Mouse (Mus musculus) cortical plate, adult 2 months (tissue): ENCODE results near the gene Rasip1. TPM values are rescaled to one million over a fixed set of nuclear protein-coding genes. Genes with fewer than 3 reads are reported as not detected.

Source experiments
- H3K27ac ChIP-seq: fragments of 200-500 bp; 2 replicates; pipeline ENCODE4 v1.5.1; 2012; ENCODE audit warnings: low read length, control low read depth, inconsistent platforms; ENCODE audit not compliant: insufficient read depth
- H3K4me1 ChIP-seq: fragments of 200-500 bp; 2 replicates; pipeline ENCODE4 v1.6.1; 2011; ENCODE audit warnings: low read length; ENCODE audit not compliant: control insufficient read depth, insufficient read depth
- H3K4me3 ChIP-seq: fragments of 200-500 bp; 2 replicates; pipeline ENCODE4 v1.5.1; 2011; ENCODE audit warnings: mild to moderate bottlenecking, low read length, control low read depth; ENCODE audit not compliant: insufficient read depth
- CTCF ChIP-seq: fragments of 200-500 bp; IDR thresholded peaks from 2 replicates; pipeline ENCODE4 v1.5.1; 2011; ENCODE audit warnings: mild to moderate bottlenecking, control low read depth, low read length; ENCODE audit not compliant: insufficient read depth; ENCODE audit errors: extremely low read depth
- POLR2A ChIP-seq: fragments of 200-500 bp; IDR thresholded peaks from 2 replicates; pipeline ENCODE4 v1.6.1; 2011; ENCODE audit warnings: mild to moderate bottlenecking, low read length, control low read depth; ENCODE audit not compliant: insufficient read depth; ENCODE audit errors: extremely low read depth
- polyA plus RNA-seq: library from polyadenylated mRNA; depleted of rRNA; stranded (reverse); fragments of >200 nt; gene quantifications from 2 replicates; pipeline ENCODE4 v1.2.3, GENCODE M21; 2012; rRNA removed

Rasip1 gene
- 6.9 and 7.8 TPM in 2 replicates for polyA plus RNA-seq

- H3K27ac ChIP-seq, result peak within 1 kb of the TSS; percentile 42
- peak within 1 kb of the TSS; percentile 34 for H3K4me3 ChIP-seq
- H3K4me1 ChIP-seq, result no peaks in the 10 kb centered on the region
- TF ChIP-seq POLR2A (0 out of 2 replicates have a peak, but pooled peaks have one; percentile 20), CTCF (no peak)
These were observed at the start of gene Rasip1 for GRCm38 (mm10) chr7:45627261-45627660. Gene Rasip1 (plus strand): TSS chr7:45627488.

GRCm38 (mm10) chr7:45585923-45586322 is 41.4 kb upstream of the Rasip1 start:
- H3K4me3 ChIP-seq, result no peak overlapping the region

GRCm38 (mm10) chr7:45587631-45588592 is 39.4 kb upstream of the Rasip1 start:
- H3K4me3 ChIP-seq, result no peak overlapping the region
- TF ChIP-seq POLR2A (no peak), CTCF (no peak)
- no peaks in the 10 kb centered on the region for H3K4me1 ChIP-seq
- no peak overlapping the region for H3K27ac ChIP-seq

More at GRCm38 (mm10) chr7:45585923-45586322, 41.4 kb upstream of the Rasip1 start:
- Histone ChIP-seq H3K4me1 (no peaks in the 10 kb centered on the region), H3K27ac (no peak overlapping the region)
- TF ChIP-seq CTCF (no peak), POLR2A (no peak)

DNA sequence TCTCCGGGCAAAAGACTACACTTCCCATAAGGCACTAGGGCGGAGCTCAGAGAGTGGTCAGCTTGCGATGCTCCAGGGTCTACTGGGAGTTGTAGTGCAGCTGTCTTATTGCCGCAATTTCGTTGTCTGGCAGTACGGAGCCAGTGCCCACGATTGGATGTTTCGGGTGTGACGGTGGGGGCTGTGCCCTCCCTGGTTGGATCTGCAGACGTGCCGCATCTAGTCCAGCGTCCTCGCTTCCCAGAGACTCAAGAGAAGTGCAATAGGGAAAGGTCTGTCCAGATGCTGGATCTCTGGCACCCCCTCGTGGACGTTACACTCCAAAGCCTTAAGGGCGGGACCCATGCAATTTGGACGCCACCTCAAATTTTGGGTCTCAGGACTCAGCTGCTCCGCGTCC is 38.1 kb upstream of the Rasip1 start:
- TF ChIP-seq CTCF (peak; percentile 87), POLR2A (peak; percentile 76; the same call in 1 of the 2 replicates)
- Histone ChIP-seq H3K4me3 (peak overlapping the region; percentile 28; the same call in 1 of the 2 replicates), H3K4me1 (no peaks in the 10 kb centered on the region), H3K27ac (no peak overlapping the region)

DNA sequence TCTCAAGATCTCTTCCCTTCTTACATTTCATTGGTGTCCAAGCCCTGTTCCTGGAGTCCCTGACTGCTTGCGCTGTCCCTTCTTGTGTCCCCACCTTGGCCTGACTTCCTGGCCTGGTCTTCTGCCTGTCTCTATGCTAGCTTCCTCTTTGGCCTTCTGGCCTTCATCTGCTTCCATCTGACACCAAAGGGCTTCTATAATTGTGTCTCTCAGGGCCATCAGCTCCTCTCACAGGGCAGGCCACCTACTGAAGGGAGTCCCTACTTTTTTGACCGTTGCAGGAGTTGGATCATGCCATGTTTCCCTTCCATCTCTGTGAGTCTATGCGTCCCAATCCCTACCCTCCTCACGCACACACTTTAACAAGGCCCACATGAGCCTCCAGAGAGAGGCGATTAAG is 37.4 kb upstream of the Rasip1 start:
- no peak overlapping the region for H3K27ac ChIP-seq
- TF ChIP-seq POLR2A (no peak), CTCF (no peak)

GRCm38 (mm10) chr7:45590874-45591273 is 36.4 kb upstream of the Rasip1 start:
- no peak for TF ChIP-seq CTCF
- no peak for TF ChIP-seq POLR2A
- no peaks in the 10 kb centered on the region for H3K4me1 ChIP-seq
- no peak overlapping the region for H3K4me3 ChIP-seq
- H3K27ac ChIP-seq, result no peak overlapping the region

More for the DNA sequence above, 37.4 kb upstream of the Rasip1 start:
- H3K4me3 ChIP-seq, result no peak overlapping the region
- no peaks in the 10 kb centered on the region for H3K4me1 ChIP-seq

DNA sequence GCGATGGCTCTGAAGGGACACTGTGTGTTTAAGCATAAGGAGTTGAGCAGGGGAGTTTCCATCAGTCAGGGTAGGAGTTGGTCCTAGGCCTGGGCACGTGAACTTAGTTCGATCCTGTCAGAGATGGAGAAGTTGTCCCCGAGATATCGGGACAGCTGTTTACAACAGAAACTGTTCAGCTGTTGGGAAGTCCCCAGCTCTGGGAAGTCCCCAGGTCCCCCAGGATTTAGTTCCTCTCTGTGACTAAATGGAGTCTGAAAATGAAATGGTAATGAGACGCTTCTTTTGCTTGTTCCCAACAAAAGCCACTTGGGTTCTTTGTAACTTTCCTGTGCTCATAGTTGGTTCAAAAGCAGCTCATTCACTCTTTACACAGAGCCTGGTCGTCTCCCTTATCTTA is 35.4 kb upstream of the Rasip1 start:
- Histone ChIP-seq H3K27ac (no peak overlapping the region), H3K4me3 (no peak overlapping the region), H3K4me1 (no peaks in the 10 kb centered on the region)
- TF ChIP-seq POLR2A (no peak), CTCF (no peak)

DNA sequence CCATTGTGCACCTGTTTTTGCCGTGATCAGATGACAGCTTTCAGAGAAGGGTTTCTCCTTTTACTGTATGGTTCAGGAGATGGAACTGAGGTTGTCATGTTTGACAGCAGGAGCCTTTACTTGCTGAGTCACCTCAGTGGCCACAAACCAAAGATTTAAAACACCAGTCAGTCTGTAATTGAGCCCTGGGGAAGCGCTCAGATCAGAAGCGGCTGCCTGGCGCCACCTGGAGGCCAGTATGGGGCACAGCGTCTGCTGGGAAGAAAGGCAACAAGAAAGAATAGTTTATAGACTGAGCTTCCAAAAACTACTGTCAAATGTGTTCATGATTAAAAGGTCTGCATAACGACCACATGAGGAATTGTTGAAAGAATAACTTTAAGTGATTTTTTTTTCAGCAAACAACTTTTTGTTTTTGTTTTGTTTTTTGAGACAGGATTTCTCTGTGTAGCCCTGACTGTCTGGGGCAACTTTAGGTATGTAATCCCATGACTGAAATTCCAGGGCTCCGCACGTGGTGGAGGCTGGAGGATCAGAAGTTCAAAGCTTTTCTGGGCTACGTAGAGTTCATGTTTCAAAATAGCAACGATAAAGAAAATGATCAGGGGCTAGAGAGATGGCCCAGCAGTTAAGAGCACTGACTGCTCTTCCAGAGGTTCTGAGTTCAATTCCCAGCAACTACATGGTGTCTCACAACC is 34.0 kb upstream of the Rasip1 start:
- TF ChIP-seq POLR2A (no peak), CTCF (peak; percentile 78)
- no peaks in the 10 kb centered on the region for H3K4me1 ChIP-seq
- no peak overlapping the region for H3K27ac ChIP-seq
- H3K4me3 ChIP-seq, result no peak overlapping the region

GRCm38 (mm10) chr7:45595176-45595575 is 32.1 kb upstream of the Rasip1 start:
- Histone ChIP-seq H3K4me3 (no peak overlapping the region), H3K27ac (no peak overlapping the region), H3K4me1 (no peaks in the 10 kb centered on the region)
- TF ChIP-seq CTCF (no peak), POLR2A (no peak)
